Mouse (Mus musculus) liver, adult 2 months (tissue): ENCODE data around the gene Cldn18.

ENCODE experiments used
- CTCF ChIP-seq: fragments of 200-500 bp; IDR thresholded peaks from 2 replicates; pipeline ENCODE4 v1.5.1; 2011; ENCODE audit warnings: low read depth, low read length, control low read depth
- POLR2A ChIP-seq: fragments of 200-500 bp; IDR thresholded peaks from 2 replicates; pipeline ENCODE4 v1.6.1; 2011; ENCODE audit warnings: low read length, control low read depth; ENCODE audit not compliant: insufficient read depth; ENCODE audit errors: extremely low read depth

DNA sequence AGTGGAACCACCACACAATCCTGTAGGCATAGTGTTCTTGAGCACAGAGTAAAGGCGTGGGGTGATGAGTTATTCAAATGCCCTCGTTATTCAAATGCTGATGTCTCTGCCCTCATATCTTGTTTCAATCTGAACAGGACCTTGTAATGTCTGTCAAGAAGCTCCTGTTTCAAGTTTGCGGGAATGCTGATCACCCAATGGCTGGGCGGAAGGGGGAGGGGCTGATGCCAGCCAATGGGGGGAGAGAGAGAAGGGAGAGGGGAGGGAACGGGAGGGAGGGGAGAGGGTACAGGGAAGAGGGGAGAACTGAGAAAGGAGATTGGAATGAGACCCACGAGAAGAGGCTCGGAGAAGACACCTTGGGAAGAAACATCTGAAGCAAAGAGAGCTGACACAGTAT is 22.1 kb downstream of the Cldn18 start:
- TF ChIP-seq CTCF (no peak), POLR2A (no peak)
